Mouse (Mus musculus) retina, postnatal 1 day (tissue): ENCODE data around the gene Pla2g4e.

Source experiments
- DNase-seq: peaks from one replicate; pipeline ENCODE4 v3.0.0-alpha.2; 2012

The Pla2g4e gene

DNA sequence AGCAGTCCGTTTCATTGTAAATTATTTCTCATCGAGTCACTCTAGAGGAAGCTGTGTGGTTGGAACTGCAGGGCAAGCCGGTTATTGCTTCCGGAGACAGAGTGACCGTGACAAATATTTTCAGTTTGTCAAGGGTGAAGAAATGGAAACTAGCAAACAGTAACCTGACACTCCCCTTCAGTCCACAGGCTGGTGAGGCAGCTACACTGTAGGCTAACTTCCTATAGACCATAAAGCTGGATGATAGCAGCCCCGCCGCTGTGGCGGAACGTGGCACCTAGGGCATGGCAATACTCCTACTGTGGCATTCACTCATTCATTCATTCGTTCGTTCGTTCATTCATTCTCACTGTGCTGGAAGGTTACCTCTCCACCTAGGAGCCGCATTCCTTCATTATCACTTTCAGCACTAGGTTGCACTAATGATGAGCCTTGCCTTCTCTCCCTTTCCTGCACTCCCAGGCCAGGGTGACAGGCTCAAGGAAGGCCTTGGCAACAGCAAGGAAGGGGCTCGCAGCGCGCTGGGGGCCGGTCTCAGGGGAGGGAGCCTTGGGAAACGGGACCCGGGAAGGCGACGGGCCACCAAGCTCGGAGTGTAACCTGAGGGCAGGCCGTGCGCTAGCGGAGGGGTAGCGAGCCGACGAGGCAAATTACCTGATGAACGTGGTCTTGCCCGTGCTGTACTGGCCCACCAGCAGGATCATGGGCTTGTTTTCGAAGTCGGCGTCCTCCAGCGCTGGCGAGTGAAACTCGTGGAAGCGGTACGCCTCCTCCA lies 91.4 kb downstream of the Pla2g4e start:
- DNase-seq, result no peak

DNA sequence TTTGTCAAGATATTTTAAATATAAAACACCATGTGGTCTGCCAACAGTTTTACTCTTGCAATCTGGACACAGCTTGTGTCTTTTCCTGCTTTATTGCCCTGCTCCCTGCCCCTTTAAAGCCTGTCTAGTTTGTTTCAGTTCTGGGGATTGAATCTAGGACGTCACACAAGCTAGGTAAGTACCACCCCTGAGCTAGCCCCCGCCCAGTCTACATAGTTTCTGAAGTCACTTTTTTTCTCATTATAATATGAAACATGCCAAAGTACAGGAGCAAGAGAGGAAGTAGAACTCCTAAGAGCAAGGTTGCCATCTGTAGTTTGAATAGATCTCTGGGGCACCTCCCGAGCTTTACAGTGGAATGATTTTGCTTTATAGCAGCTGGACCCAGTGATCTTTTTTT lies 94.6 kb downstream of the Pla2g4e start:
- no peak for DNase-seq

DNA sequence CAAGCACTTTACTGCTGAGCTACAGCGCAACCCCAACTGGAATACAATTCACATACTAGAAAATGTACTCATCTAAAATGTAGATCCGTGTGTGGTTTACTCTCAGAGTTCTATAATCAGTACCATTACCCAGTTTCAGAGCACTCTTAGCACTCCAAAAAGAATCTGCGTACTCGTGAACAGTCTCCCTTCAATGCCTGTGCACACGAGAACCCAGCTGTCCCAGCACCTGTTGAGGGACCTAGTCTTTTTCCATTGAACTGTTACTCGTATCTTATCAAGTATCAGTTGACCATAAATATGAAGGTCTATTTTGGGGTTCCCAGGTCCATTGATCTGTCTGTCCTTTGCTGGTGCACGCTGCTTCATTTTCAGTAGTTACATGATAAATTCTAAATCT lies 95.5 kb downstream of the Pla2g4e start:
- no peak for DNase-seq

DNA sequence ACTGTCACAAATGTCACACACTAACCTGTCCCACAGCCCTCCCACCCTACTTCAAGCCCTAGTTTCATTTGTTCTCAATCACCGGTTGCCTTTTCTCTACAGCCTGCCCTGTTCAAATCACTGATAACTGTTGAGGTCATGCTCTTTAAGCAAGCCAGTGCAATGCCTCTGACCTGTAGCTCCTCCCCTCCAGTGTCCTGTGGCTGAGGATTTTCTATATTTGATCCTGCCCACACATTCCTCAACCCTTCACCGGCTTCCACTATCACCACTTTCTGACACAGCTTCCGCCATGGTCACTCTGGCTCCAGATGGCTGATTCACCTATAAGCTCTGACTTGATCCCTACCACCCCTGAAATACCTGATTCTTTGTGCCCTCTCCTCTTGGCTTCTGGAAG lies 97.1 kb downstream of the Pla2g4e start:
- no peak for DNase-seq

DNA sequence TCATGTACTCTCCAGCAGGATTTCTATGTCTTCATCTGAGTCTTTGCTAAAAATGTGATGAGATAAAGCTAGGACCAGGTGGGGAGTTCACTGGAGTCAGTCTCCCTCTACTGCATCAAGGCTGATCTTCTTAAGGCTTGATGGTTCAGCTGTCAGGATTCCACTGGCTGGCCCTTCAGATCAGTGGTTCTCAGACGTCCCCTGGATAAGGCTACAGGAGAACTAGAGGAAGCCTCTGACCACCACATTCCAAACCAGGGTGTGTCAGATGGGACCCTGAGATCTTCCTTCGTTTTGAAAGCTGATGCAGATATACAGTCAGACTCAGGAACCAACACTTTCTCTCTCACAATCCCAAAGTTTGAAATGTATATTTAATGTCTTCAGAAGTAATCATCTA lies 97.8 kb downstream of the Pla2g4e start:
- DNase-seq, result no peak

DNA sequence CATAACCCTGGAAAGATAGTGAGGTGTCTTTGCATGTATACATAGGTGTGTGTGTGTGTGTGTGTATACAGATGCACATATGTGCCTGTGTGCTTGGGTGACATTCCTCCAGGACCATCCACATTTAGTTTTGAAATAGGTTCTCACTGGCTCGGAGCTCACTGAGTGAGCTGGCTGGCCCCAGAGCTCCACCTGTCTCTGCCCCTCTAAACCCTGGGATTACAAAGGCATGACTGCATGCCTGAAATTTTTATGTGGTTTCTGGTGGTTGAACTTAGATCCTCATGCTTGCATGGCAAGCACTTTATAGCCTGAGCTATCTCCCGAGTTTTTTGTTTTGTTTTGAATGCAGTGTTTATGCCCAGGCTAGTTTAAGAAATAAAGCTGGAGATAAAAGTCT lies 98.6 kb downstream of the Pla2g4e start:
- no peak for DNase-seq

DNA sequence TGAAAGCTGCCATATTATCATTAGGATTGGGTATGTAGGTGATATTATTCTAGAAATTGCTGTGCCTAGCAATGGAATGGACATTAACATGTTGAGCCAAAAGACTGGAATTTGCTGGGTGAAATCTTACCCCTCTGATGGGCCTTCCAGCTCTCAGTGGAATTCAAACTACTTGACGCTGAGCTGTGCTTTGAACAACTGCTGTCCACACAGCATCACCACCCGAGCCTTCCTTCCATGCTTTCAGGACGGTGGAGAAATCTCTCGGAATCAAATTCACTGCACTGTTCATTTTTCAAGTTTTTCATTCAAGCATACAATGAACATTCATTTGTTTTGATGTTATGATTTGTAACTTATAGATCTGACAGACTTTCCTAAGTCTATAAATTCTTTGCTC lies 100.7 kb downstream of the Pla2g4e start:
- no peak for DNase-seq

DNA sequence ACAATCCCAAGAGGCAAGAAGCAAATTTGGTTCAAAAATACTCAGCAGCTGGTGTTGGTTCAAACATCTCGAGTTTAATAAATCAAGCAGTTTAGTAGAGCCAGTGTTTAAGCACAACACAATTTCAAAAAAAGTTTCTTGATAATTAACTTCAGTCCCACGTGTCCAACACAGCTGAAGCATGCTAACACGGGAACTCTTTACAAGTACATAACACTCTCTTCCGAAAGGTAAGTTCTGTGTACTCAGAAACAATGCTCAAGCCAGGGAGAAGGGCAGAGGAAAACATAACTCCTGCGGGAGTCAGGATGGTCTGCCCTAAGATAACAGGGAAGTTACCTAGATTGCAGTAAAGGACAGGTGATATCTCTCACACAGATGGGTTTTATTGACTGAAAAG lies 102.8 kb downstream of the Pla2g4e start:
- no peak for DNase-seq

DNA sequence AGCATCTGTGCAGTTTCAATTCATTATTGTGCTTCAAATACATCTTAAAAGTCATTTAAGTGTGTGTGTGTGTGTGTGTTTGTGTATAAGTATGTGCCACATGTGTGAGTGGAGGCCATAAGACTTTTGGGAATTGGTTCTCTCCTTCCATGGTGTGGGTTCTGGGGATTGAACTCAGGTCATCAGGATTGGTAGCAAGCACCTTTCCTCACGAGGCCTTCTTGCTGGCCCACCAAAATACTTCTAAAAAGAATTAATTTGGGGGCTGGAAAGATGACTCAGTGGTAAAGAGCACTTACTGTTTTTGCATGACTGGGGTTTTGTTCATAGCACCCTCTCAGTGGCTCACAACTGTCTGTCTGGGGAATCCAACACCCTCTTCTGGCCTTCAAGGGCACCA lies 103.5 kb downstream of the Pla2g4e start:
- no peak for DNase-seq

DNA sequence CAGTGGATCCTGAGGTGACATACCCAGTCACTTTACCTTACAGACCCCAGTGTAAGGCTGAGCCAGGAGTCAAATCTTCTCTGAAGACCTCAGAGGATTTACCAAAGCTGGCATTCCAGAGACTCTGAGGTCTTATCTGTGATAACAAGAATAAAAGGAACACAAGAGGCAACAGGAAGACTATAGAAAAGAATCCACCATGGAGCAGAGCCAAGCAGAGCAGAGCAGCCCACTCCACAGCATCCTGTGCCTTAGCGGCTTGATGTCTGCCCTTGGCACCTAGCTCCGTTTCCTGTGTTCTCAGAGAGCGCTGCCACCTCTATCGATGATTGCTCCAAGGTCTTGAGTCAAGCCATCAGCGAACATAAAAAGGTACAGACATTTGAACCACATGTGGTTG lies 104.8 kb downstream of the Pla2g4e start:
- DNase-seq, result no peak

DNA sequence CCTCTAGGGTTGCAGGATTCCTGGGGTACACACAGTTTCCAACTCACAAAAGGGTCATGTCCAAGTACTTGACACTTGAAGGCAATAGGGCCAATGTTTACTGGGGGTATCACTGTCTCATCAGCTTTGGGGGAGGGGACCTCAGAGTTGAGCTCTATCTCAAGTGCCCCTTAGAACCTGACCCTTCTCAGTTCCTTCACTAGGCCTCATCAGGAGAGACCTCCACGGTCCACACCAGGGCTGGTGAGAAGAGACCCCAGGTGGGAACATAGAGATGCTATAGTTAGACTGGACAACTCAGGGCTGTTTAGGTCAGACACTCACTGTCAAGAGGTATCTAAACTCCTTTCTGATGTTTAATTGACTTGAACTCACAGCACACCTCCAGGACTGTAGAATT lies 106.0 kb downstream of the Pla2g4e start:
- DNase-seq, result no peak

DNA sequence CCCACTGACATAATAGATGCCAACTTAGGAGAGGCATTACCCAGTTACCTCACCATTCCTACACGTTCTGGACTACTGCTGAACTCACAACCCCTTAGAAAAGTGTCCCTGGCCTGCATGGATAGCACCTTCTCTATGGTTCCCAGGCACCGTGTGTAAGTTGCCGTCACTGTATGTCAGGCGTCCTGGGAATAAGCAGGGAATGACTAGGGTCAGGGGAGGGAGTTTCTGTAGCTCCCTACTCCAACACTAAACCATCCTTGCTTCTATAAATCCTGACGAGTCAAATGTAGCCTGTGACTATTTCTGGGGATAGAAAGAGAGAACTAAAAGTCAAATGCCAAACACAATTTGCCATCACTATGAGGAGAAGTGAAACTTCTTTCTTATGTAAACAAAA lies 107.9 kb downstream of the Pla2g4e start:
- no peak for DNase-seq

DNA sequence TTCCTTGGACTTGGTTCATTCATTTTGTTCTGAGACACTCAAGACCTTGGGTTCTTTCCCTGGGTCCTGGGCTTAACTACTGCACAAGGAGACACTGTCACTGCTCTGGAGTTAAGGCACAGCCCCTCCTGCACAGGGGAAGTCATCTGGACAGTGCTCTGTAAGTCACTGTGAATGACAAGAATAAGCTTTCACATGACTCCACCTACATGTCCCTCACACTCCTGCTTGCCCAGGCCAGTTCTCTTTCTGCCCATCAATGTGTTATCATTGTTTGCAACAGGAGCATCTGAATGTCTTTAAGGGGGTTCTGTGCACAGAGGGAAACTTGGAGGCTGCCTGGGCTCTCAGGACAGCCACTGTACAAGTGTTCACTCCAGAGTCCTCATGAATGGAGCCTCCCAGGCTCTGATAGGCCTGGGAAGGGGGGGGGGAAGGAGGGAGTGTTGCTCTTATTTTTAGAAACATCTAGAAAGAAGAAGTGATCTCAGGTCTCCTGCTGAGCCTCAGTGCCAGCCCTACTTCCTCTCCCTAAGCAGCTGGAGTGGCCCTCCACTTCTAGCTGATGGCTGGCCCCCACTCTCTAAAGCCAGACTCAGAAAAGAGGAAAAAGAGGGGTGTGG lies 110.6 kb downstream of the Pla2g4e start:
- DNase-seq, result no peak

DNA sequence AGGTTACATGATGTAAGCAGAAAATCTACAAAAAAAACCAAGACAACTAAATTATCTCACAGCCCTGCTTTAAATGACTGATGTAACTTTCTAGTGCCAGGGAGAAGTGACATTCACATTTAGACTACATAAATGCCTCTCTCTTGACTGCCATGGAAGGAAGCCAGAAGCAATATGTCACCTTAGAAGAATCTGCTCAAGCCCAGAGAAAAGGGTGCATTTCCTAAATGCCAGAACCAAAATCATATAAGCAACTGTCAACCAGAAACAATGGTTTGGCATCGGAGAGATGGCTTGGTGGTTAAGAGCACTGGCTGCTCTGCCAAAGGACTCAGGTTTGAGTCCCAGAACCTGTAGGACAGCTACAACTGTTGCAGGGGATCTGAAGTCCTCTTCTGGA lies 113.3 kb downstream of the Pla2g4e start:
- no peak for DNase-seq

DNA sequence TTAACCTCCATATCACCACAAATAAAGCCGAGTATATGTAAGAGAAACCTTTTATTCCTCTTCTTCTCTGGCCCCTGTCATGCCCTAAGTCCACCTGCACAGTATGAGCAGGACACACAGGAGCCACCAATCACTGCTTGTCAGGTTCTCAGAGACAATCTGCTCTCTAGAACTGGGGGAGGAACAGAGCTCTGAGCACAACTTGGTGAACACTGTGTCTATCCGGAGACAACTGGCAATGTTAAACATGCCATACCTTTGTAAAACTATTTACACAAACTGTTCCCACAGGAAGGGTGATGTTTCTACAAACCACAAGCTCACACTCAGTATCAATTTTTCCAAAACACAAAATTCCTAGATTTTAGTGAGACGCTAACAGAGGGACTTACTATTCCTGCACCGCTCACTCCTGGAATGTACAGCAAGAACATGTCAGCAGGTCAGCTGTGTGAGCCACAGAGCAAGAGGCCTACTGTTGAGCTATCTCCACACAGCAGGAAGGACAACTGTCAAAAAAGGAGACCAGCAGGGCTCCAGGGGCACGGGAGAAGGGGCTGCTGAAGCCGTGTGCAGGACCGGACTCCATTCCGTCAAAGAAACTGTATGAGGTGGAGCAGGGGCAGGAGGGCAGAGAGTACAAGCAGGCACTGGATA lies 115.8 kb downstream of the Pla2g4e start:
- DNase-seq, result no peak

DNA sequence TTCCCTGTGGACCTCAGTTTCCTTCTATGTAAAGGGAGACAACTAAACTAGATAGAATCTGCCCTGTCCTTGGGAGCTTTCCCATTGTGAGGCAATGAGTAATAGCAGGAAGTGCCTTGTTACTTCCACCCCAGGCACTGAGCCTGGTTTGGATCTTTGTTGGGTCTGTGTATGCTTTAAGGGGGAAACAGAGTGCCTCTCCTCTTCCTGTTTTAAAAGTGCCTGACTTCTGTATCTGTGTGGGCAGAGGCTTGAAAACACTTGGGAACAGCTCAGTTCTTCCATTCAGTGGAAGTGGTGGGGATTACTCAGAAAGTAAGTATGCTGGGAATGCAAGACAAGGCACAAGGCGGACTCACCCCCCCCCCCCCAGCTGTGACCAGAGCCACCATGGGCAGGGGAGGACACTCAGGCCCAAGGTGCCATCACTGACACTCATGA lies 116.5 kb downstream of the Pla2g4e start:
- DNase-seq, result no peak

DNA sequence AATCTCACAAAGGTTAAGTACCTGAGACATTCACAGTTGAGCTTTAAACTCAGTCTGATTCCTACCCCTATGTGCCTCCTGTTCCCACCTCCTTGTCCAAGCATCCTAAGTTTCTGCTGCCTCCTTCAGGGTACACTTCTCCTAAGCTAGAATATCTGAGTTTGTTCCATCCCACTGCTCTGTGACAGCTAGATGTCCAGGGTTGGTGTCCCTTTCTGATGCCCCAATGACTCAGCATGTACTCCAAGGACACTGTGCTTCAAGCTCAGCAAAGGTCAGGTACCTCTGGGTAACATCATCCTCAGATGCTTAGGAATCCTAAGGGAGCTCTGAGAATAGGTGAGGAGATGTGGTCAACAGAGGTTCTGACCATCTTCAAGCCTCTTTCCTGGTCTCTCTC lies 117.1 kb downstream of the Pla2g4e start:
- no peak for DNase-seq

DNA sequence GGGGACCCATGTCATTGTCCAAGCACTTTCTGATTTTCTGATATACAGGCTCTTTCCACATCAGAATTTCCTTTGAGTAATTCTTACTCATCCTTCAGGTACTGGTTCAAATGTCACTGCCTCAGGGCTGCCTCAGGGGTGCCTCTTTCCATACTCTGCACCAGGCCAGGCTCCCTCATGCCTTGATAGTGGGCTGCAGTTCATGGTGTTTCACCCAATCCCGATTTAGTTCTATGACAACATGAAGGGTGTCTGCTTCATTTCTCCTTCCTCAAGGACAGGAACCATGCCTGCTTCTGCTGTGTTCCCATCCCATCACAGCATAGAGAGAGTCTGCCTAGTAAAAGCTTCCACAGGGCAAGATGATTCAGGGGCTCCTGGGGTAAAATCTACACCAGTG lies 118.2 kb downstream of the Pla2g4e start:
- DNase-seq, result no peak

DNA sequence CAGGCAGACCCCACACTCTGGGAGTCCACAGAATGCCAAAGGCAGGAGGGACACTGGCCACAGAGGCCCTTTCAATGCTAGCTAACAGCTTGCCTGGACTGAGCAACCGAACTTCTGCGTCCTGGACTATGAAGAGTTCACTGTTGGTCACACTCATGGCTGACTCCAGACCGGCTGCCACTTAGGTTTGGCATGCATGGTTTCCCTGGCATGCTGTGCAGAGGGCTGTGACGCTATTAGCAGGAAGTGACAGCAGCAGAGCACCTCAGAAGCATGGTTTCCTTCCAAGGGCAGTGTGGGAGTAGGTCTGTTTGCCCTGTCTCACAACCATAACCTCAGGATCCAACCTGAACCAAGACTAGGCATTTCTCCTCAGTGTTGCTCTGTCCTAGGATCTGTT lies 118.7 kb downstream of the Pla2g4e start:
- DNase-seq, result no peak

DNA sequence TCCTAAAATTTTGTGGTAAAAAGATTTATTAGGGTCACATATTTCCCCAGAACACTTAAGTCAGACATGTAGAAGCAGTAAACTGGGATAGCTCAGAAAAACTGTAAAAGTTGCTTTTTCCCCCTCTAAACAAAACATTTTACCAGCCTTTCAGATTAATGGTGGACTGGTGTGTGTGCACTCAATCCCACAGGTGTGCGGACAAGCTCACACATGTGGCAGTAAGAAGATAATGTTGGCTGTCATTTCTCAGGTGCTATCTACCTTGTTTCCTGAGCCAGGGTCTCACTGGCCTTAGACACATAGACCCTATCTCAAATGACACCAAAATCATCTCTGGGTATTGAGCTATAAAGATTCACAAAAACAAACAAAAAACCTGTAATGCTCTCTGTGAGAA lies 119.7 kb downstream of the Pla2g4e start:
- DNase-seq, result no peak

DNA sequence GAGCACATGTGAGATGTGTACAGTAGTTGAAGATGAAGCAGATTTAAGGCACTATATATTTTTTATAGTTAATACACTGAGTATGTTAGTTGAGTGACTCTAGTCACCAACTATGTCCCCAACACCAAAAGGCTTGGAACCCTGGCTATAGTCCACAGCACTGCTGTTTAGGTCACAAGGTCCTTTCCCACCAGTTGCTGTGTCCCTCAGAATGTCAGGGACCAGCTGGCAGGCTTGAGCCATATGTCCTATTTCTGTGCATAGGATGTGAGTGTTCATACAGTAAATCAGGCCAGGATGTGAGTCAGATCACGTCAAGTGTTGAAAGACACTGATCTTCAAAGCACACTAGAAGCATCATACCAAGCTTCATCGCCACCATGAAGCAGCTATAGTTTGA lies 120.2 kb downstream of the Pla2g4e start:
- peak; percentile 32 for DNase-seq

DNA sequence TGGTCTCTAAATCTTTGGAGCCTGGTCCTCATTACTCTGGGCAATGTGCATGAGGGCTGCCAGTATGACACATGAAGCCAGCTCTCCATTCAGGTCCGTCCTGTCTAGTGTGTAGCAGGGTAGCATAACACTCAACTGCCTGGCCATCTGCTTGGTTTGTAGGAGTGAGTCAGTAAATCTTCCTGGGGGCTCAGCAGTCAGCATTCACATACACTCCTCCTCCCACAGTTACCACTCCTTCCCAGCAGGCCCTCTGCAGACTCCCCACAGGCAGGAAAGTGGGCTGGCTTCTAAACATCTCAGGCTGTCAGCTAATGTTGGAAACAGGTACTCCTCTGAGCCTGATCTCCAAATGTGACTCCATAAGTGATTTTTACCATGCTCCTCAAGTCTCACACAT lies 121.0 kb downstream of the Pla2g4e start:
- DNase-seq, result peak; percentile 5

DNA sequence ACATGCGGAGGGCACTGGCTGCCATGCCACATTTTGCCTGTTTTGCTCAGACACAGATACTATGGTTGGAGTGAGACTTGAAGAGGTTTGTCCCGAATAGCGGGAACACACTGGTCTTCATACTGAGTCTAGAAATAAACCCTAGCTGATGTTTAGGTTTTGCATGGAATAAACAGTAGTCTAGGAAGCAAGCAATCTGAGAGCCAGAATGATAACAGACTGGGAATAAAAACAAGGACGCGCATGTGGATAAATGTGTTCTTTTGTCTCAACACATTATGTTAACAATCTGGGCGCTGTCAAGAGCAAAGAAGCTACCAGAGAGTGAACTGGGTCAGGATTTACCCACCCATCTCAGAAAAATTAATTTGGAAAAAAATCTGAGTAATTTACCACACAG lies 122.2 kb downstream of the Pla2g4e start:
- no peak for DNase-seq

DNA sequence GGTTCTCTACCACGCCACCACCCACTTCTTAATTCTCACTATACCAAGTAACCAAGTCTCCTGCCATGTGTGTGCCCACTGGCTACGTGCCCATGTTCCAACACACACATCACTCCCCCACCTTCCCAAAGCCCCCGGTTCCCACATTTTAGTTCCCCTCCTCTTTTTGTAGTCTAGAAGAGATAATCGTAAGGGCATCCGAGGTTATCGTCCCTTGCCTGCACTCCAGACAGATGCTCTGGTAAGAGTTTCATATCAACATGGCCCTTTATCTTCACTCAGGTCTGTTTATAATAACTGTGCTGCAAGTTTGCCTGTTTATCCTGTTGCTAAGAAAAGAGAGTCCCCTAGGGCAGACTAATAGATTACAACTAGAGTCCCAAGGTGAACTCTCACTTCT lies 127.8 kb downstream of the Pla2g4e start:
- DNase-seq, result no peak
